25 mouse cellular contexts compared by ENCODE assay signal in genomic region chr15:38165881-38166445, GRCm38 (mm10).
DNase-seq lines count a peak whose midpoint lies in the region; ATAC-seq and TF ChIP-seq lines count a peak whose summit lies in the region.
"Had no signal": no experiment of that assay in that cellular context is flagged by ENCODE, and none has a peak within 500 bp of the region (broad histone marks: within the 10 kb centered on the region; RNA-seq: fewer than 3 reads in every experiment).

No protein-coding gene starts in this region.

- no peak for TF ChIP-seq CTCF in heart, postnatal 0 days (IDR thresholded peaks at IDR 0.05; ENCODE audit: low read depth)
- TF ChIP-seq CTCF in testis, adult 2 months (IDR thresholded peaks at IDR 0.05; ENCODE audit: control insufficient read depth, insufficient read depth, insufficient replicate concordance, low read depth, low read length), result no peak
- no peak for TF ChIP-seq CTCF in intestine, postnatal 0 days (IDR thresholded peaks at IDR 0.05; ENCODE audit: low read depth)

- TF ChIP-seq EP300 in heart, postnatal 0 days (IDR thresholded peaks at IDR 0.05; ENCODE audit: low read depth), result no peak

- 0 out of 2 replicates have a peak, but pooled peaks cover 3% of the 10 kb centered on the region for H3K9me3 ChIP-seq in heart, embryonic 14.5 days (ENCODE audit: control insufficient read depth, low read length)
- H3K9me3 ChIP-seq in heart, postnatal 0 days (replicated peaks; ENCODE audit: control insufficient read depth, low read length), result no peaks in the 10 kb centered on the region
- no peaks in the 10 kb centered on the region for H3K9me3 ChIP-seq in heart, embryonic 12.5 days (replicated peaks)
- no peaks in the 10 kb centered on the region for H3K9me3 ChIP-seq in intestine, postnatal 0 days (ENCODE audit: control insufficient read depth)
- H3K9me3 ChIP-seq: embryonic facial prominence, embryonic 12.5 days; embryonic facial prominence, embryonic 15.5 days; hindbrain, embryonic 12.5 days; hindbrain, embryonic 15.5 days had no signal

- 38% methylated on average over 7 of the region's 7 CpGs for WGBS in heart, embryonic 14.5 days
- 31% methylated on average over 7 of the region's 7 CpGs for WGBS in heart, postnatal 0 days
- WGBS in heart, embryonic 12.5 days, result 45% methylated on average over 7 of the region's 7 CpGs
- WGBS in intestine, postnatal 0 days, result 79% methylated on average over 7 of the region's 7 CpGs

- H3K27ac ChIP-seq in heart, embryonic 14.5 days (replicated peaks in 1 of 2; ENCODE audit: control insufficient read depth in 1 of 2, insufficient read depth in 1 of 2, low read depth in 2 of 2, low read length in 2 of 2), result no peak overlapping the region
- H3K27ac ChIP-seq in heart, postnatal 0 days (ENCODE audit: low read depth), result no peak overlapping the region
- no peak overlapping the region for H3K27ac ChIP-seq in heart, embryonic 12.5 days (ENCODE audit: poor library complexity, severe bottlenecking)
- H3K27ac ChIP-seq in testis, adult 2 months (ENCODE audit: control insufficient read depth, insufficient read depth, low read depth, low read length), result peak overlapping the region; percentile 42; the same call in 1 of the 2 replicates
- no peak overlapping the region for H3K27ac ChIP-seq in intestine, postnatal 0 days (ENCODE audit: low read depth, low read length)
- H3K27ac ChIP-seq: embryonic facial prominence, embryonic 12.5 days; embryonic facial prominence, embryonic 15.5 days; gastrocnemius, adult 2 months; hindbrain, embryonic 12.5 days; hindbrain, embryonic 15.5 days had no signal

- no peak overlapping the region for H3K4me3 ChIP-seq in heart, embryonic 14.5 days (ENCODE audit: control insufficient read depth in 1 of 2, insufficient read depth in 1 of 2, low read depth in 1 of 2, low read length in 2 of 2)
- H3K4me3 ChIP-seq in heart, postnatal 0 days (ENCODE audit: low read depth, low read length), result no peak overlapping the region
- H3K4me3 ChIP-seq in heart, embryonic 12.5 days, result no peak overlapping the region
- no peak overlapping the region for H3K4me3 ChIP-seq in testis, adult 2 months (ENCODE audit: control insufficient read depth, low read depth, low read length)
- no peak overlapping the region for H3K4me3 ChIP-seq in intestine, postnatal 0 days (ENCODE audit: low read depth, low read length)
- H3K4me3 ChIP-seq: embryonic facial prominence, embryonic 12.5 days; embryonic facial prominence, embryonic 15.5 days; gastrocnemius, adult 2 months; hindbrain, embryonic 12.5 days; hindbrain, embryonic 15.5 days had no signal

- no peak overlapping the region for H3K9ac ChIP-seq in heart, embryonic 14.5 days (ENCODE audit: low read length)
- no peak overlapping the region for H3K9ac ChIP-seq in heart, postnatal 0 days (replicated peaks; ENCODE audit: low read depth, low read length)
- H3K9ac ChIP-seq in heart, embryonic 12.5 days, result no peak overlapping the region
- H3K9ac ChIP-seq in intestine, postnatal 0 days (ENCODE audit: low read depth, low read length), result no peak overlapping the region
- H3K9ac ChIP-seq: embryonic facial prominence, embryonic 12.5 days; embryonic facial prominence, embryonic 15.5 days; forebrain, postnatal 0 days; hindbrain, embryonic 12.5 days; hindbrain, embryonic 15.5 days had no signal

- no peak for TF ChIP-seq POLR2A in testis, adult 2 months (IDR thresholded peaks at IDR 0.05; ENCODE audit: control insufficient read depth, low read depth, low read length)

- H3K4me2 ChIP-seq in heart, embryonic 14.5 days (ENCODE audit: low read length), result 0 out of 2 replicates have a peak overlapping the region, but pooled peaks have one; percentile 14
- no peak overlapping the region for H3K4me2 ChIP-seq in heart, postnatal 0 days (ENCODE audit: low read depth, low read length)
- no peak overlapping the region for H3K4me2 ChIP-seq in heart, embryonic 12.5 days
- no peak overlapping the region for H3K4me2 ChIP-seq in intestine, postnatal 0 days (replicated peaks; ENCODE audit: low read depth)
- H3K4me2 ChIP-seq: embryonic facial prominence, embryonic 12.5 days; embryonic facial prominence, embryonic 15.5 days; hindbrain, embryonic 12.5 days; hindbrain, embryonic 15.5 days had no signal

- peaks cover 39% of the 10 kb centered on the region for H3K27me3 ChIP-seq in heart, embryonic 14.5 days (ENCODE audit: control insufficient read depth, insufficient read depth, low read length)
- peaks cover 24% of the 10 kb centered on the region for H3K27me3 ChIP-seq in heart, postnatal 0 days (ENCODE audit: control insufficient read depth, insufficient read depth, low read length)
- peaks cover 41% of the 10 kb centered on the region for H3K27me3 ChIP-seq in heart, embryonic 12.5 days (replicated peaks)
- H3K27me3 ChIP-seq in testis, adult 2 months (ENCODE audit: control insufficient read depth, insufficient read depth, low read length), result no peaks in the 10 kb centered on the region
- no peaks in the 10 kb centered on the region for H3K27me3 ChIP-seq in intestine, postnatal 0 days (replicated peaks; ENCODE audit: control insufficient read depth, insufficient read depth, low read length)
- H3K27me3 ChIP-seq: embryonic facial prominence, embryonic 12.5 days; embryonic facial prominence, embryonic 15.5 days; hindbrain, embryonic 12.5 days; hindbrain, embryonic 15.5 days had no signal

- H3K4me1 ChIP-seq in heart, embryonic 14.5 days (ENCODE audit: control insufficient read depth in 2 of 2, insufficient read depth in 2 of 2, low read length in 2 of 2), result peaks cover 24 to 44% of the 10 kb centered on the region in 2 experiments
- H3K4me1 ChIP-seq in heart, postnatal 0 days (ENCODE audit: control insufficient read depth, insufficient read depth), result peaks cover 26% of the 10 kb centered on the region
- peaks cover 43% of the 10 kb centered on the region for H3K4me1 ChIP-seq in heart, embryonic 12.5 days (replicated peaks)
- peaks cover 11% of the 10 kb centered on the region for H3K4me1 ChIP-seq in testis, adult 2 months (ENCODE audit: control insufficient read depth, insufficient read depth, low read length)
- H3K4me1 ChIP-seq in intestine, postnatal 0 days (replicated peaks; ENCODE audit: control insufficient read depth, insufficient read depth, low read length), result no peaks in the 10 kb centered on the region
- H3K4me1 ChIP-seq: hindbrain, embryonic 12.5 days had no signal

- intact Hi-C loops in heart, postnatal 25 days (cut with DNase I), result no loop called here

- H3K36me3 ChIP-seq in heart, embryonic 14.5 days (ENCODE audit: control insufficient read depth, insufficient read depth, low read length), result no peaks in the 10 kb centered on the region
- no peaks in the 10 kb centered on the region for H3K36me3 ChIP-seq in heart, postnatal 0 days (replicated peaks; ENCODE audit: control insufficient read depth, insufficient read depth, low read length)
- H3K36me3 ChIP-seq in heart, embryonic 12.5 days, result no peaks in the 10 kb centered on the region
- H3K36me3 ChIP-seq in testis, adult 2 months (ENCODE audit: control insufficient read depth, insufficient read depth, low read length), result no peaks in the 10 kb centered on the region
- H3K36me3 ChIP-seq in intestine, postnatal 0 days (ENCODE audit: control insufficient read depth, insufficient read depth), result no peaks in the 10 kb centered on the region
- H3K36me3 ChIP-seq: embryonic facial prominence, embryonic 12.5 days; embryonic facial prominence, embryonic 15.5 days; hindbrain, embryonic 12.5 days; hindbrain, embryonic 15.5 days had no signal

- ATAC-seq in heart, embryonic 14.5 days (ENCODE audit: insufficient number of reproducible peaks, insufficient read depth, low FRiP score, low read depth), result no peak
- 0 out of 2 replicates have a peak, but pooled peaks have one; percentile 21 for ATAC-seq in heart, postnatal 0 days (ENCODE audit: insufficient read depth, low read depth)
- ATAC-seq in heart, embryonic 12.5 days (ENCODE audit: insufficient number of reproducible peaks, low FRiP score), result no peak
- no peak for ATAC-seq in intestine, postnatal 0 days
- ATAC-seq: CD4-positive, CD25-positive, alpha-beta regulatory T cell, adult 4 months; forebrain, embryonic 14.5 days; forebrain, postnatal 0 days had no signal

- no peak for DNase-seq in heart, postnatal 25 days (ENCODE audit: low spot score)
- no peak for DNase-seq in heart, postnatal 0 days (ENCODE audit: low spot score)
- peak; percentile 62 for DNase-seq in brain, adult 2 months (ENCODE audit: low read depth, low spot score)
- DNase-seq in embryo, embryonic 10.5 days (ENCODE audit: low spot score), result no peak
- DNase-seq: adrenal gland, adult 2 months; adrenal gland, postnatal 14 days; cerebellum, adult 18-20 months; cerebellum, adult 9-10 months; cerebellum, postnatal 14 days; forebrain, postnatal 0 days; gastrocnemius, adult 2 months; gastrocnemius, postnatal 14 days; heart, adult 18-20 months; heart, postnatal 10 days; kidney, adult 11 months had no signal
